Comparison of ENCODE assay signal across 18 mouse cellular contexts in the genomic region with DNA sequence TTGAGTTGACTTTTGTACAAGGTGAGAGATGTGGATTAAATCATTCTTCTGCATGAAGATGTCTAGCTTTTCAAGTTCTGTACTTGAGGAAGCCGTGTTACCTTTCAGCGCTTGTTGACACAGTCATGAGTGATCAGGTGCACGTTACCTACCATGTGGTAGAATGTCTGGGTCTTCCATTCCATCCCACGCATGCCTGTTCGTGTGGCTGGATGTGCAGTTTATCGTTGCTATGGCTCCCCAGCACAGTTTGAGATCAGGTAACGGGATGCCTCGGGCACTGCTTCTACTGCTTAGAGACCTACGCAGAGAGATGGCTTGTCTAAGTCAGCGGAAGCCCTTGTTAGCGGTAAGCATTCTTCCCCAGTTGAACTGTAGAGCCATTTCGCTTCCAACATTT.
DNase-seq lines count a peak whose midpoint lies in the region; ATAC-seq and TF ChIP-seq lines count a peak whose summit lies in the region.
"Had no signal": no experiment of that assay in that cellular context is flagged by ENCODE, and none has a peak within 500 bp of the region (broad histone marks: within the 10 kb centered on the region; RNA-seq: fewer than 3 reads in every experiment).

No protein-coding gene starts in this region.

- H3K4me1 ChIP-seq in intestine, embryonic 14.5 days (replicated peaks; ENCODE audit: control insufficient read depth, insufficient read depth, low read length), result no peaks in the 10 kb centered on the region
- no peaks in the 10 kb centered on the region for H3K4me1 ChIP-seq in intestine, embryonic 15.5 days (replicated peaks)
- H3K4me1 ChIP-seq in megakaryocyte, embryonic 14.5 days, result no peaks in the 10 kb centered on the region
- no peaks in the 10 kb centered on the region for H3K4me1 ChIP-seq in liver, postnatal 0 days (ENCODE audit: insufficient read depth)
- H3K4me1 ChIP-seq: embryonic facial prominence, embryonic 10.5 days; embryonic facial prominence, embryonic 12.5 days; forebrain, embryonic 13.5 days; forebrain, embryonic 15.5 days had no signal

- TF ChIP-seq EP300 in liver, postnatal 0 days (IDR thresholded peaks at IDR 0.05; ENCODE audit: low read depth), result no peak

- TF ChIP-seq CTCF in liver, postnatal 0 days (IDR thresholded peaks at IDR 0.05; ENCODE audit: low read depth), result no peak

- DNase-seq in intestine, embryonic 14.5 days (ENCODE audit: low spot score), result peak; percentile 32
- DNase-seq in liver, postnatal 0 days, result no peak
- DNase-seq: adrenal gland, adult 2 months; adrenal gland, postnatal 10 days; adrenal gland, postnatal 25 days; cerebellum, adult 11-12 months; cerebellum, adult 2 months; cerebellum, adult 9-10 months; cerebellum, postnatal 10 days; cerebellum, postnatal 25 days; forebrain, postnatal 0 days had no signal

- H3K27ac ChIP-seq in intestine, embryonic 14.5 days (ENCODE audit: low read depth), result no peak overlapping the region
- H3K27ac ChIP-seq in intestine, embryonic 15.5 days, result no peak overlapping the region
- H3K27ac ChIP-seq in liver, postnatal 0 days (ENCODE audit: low read depth), result no peak overlapping the region
- H3K27ac ChIP-seq: embryonic facial prominence, embryonic 10.5 days; embryonic facial prominence, embryonic 12.5 days; forebrain, embryonic 13.5 days; forebrain, embryonic 15.5 days had no signal

- H3K9me3 ChIP-seq in intestine, embryonic 14.5 days (ENCODE audit: control insufficient read depth, low read length), result no peaks in the 10 kb centered on the region
- no peaks in the 10 kb centered on the region for H3K9me3 ChIP-seq in intestine, embryonic 15.5 days
- peaks cover 5% of the 10 kb centered on the region for H3K9me3 ChIP-seq in megakaryocyte, embryonic 14.5 days
- H3K9me3 ChIP-seq in liver, postnatal 0 days (ENCODE audit: low read length), result no peaks in the 10 kb centered on the region
- H3K9me3 ChIP-seq: forebrain, embryonic 15.5 days had no signal

- no peaks in the 10 kb centered on the region for H3K27me3 ChIP-seq in intestine, embryonic 14.5 days (replicated peaks; ENCODE audit: control insufficient read depth, insufficient read depth, low read length)
- no peaks in the 10 kb centered on the region for H3K27me3 ChIP-seq in intestine, embryonic 15.5 days (replicated peaks)
- H3K27me3 ChIP-seq in megakaryocyte, embryonic 14.5 days (replicated peaks), result no peaks in the 10 kb centered on the region
- H3K27me3 ChIP-seq in liver, postnatal 0 days (ENCODE audit: insufficient read depth, low read length), result no peaks in the 10 kb centered on the region
- H3K27me3 ChIP-seq: embryonic facial prominence, embryonic 12.5 days; forebrain, embryonic 13.5 days; forebrain, embryonic 15.5 days had no signal

- H3K4me2 ChIP-seq in intestine, embryonic 14.5 days (ENCODE audit: low read length), result no peak overlapping the region
- H3K4me2 ChIP-seq in intestine, embryonic 15.5 days (replicated peaks), result no peak overlapping the region
- no peak overlapping the region for H3K4me2 ChIP-seq in liver, postnatal 0 days (ENCODE audit: low read depth, low read length)
- H3K4me2 ChIP-seq: embryonic facial prominence, embryonic 12.5 days; forebrain, embryonic 13.5 days; forebrain, embryonic 15.5 days had no signal

- ATAC-seq in intestine, embryonic 14.5 days (replicated peaks; ENCODE audit: low FRiP score, low TSS enrichment, low read depth), result no peak
- no peak for ATAC-seq in intestine, embryonic 15.5 days
- no peak for ATAC-seq in megakaryocyte, adult 5-6 weeks (ENCODE audit: poor library complexity, severe bottlenecking)
- no peak for ATAC-seq in liver, postnatal 0 days
- ATAC-seq: forebrain, embryonic 13.5 days; forebrain, embryonic 15.5 days; forebrain, postnatal 0 days had no signal

- no peak overlapping the region for H3K4me3 ChIP-seq in intestine, embryonic 14.5 days (ENCODE audit: low read depth, low read length)
- no peak overlapping the region for H3K4me3 ChIP-seq in intestine, embryonic 15.5 days (replicated peaks)
- H3K4me3 ChIP-seq in megakaryocyte, embryonic 14.5 days (replicated peaks), result peak overlapping the region; percentile 20
- no peak overlapping the region for H3K4me3 ChIP-seq in liver, postnatal 0 days (ENCODE audit: low read depth, low read length)
- H3K4me3 ChIP-seq: embryonic facial prominence, embryonic 10.5 days; embryonic facial prominence, embryonic 12.5 days; forebrain, embryonic 13.5 days; forebrain, embryonic 15.5 days had no signal

- no peak overlapping the region for H3K9ac ChIP-seq in intestine, embryonic 14.5 days (ENCODE audit: low read length)
- no peak overlapping the region for H3K9ac ChIP-seq in intestine, embryonic 15.5 days
- no peak overlapping the region for H3K9ac ChIP-seq in liver, postnatal 0 days (replicated peaks)
- H3K9ac ChIP-seq: embryonic facial prominence, embryonic 12.5 days; forebrain, embryonic 13.5 days; forebrain, embryonic 15.5 days; forebrain, postnatal 0 days had no signal

- H3K36me3 ChIP-seq in intestine, embryonic 14.5 days (ENCODE audit: control insufficient read depth, insufficient read depth, low read length), result no peaks in the 10 kb centered on the region
- H3K36me3 ChIP-seq in intestine, embryonic 15.5 days, result no peaks in the 10 kb centered on the region
- no peaks in the 10 kb centered on the region for H3K36me3 ChIP-seq in megakaryocyte, embryonic 14.5 days (replicated peaks; ENCODE audit: low read length)
- no peaks in the 10 kb centered on the region for H3K36me3 ChIP-seq in liver, postnatal 0 days (replicated peaks; ENCODE audit: insufficient read depth, low read length)
- H3K36me3 ChIP-seq: embryonic facial prominence, embryonic 10.5 days; embryonic facial prominence, embryonic 12.5 days; forebrain, embryonic 15.5 days had no signal

- WGBS in intestine, embryonic 14.5 days, result 88% methylated on average over 12 of the region's 12 CpGs
- WGBS in intestine, embryonic 15.5 days, result 92% methylated on average over 12 of the region's 12 CpGs
- WGBS in liver, postnatal 0 days (ENCODE audit: insufficient replicate concordance), result 83% methylated on average over 12 of the region's 12 CpGs
